Mouse (Mus musculus): ENCODE measurements at regions not wholly inside any gene's neighbourhood (a gene's known extent, or its start where the extent isn't known, plus 50 kb on each side); places are given as distances from the start of the nearest gene placed in this dataset.

- DNase-seq (ENCODE audit: extremely low spot score in 1 of 2, low spot score in 1 of 2) = no peak
Observed at GRCm38 (mm10) chr19:21031768-21032308, 77.8 kb upstream of the Tmc1 start.

GRCm38 (mm10) chr19:21030971-21031370, 77.0 kb upstream of the Tmc1 start:
- no peak for DNase-seq (ENCODE audit: extremely low spot score in 1 of 2, low spot score in 1 of 2)

GRCm38 (mm10) chr19:21028981-21029380, 75.0 kb upstream of the Tmc1 start:
- DNase-seq (ENCODE audit: extremely low spot score in 1 of 2, low spot score in 1 of 2) = no peak

GRCm38 (mm10) chr19:21012391-21012790, 58.4 kb upstream of the Tmc1 start:
- no peak for DNase-seq (ENCODE audit: extremely low spot score in 1 of 2, low spot score in 1 of 2)

GRCm38 (mm10) chr19:21009607-21010006, 55.6 kb upstream of the Tmc1 start:
- DNase-seq (ENCODE audit: extremely low spot score in 1 of 2, low spot score in 1 of 2) = no peak

GRCm38 (mm10) chr19:21004411-21004810, 50.4 kb upstream of the Tmc1 start:
- DNase-seq (ENCODE audit: extremely low spot score in 1 of 2, low spot score in 1 of 2) = peak in 1 of 2 experiments; percentile 6

All from frontal cortex, adult 2 months (tissue).